Mouse (Mus musculus) thymus, postnatal 4 days (tissue): ENCODE data around the gene Zfp580.
"Not testable (repeated sequence)": the region's sequence is repeated elsewhere in the genome, so short reads cannot be mapped to it uniquely, and the experiment has no call there.

ENCODE experiments used
- DNase-seq: peaks from one replicate; pipeline ENCODE4 v3.0.0; 2021

Gene Zfp580

DNA sequence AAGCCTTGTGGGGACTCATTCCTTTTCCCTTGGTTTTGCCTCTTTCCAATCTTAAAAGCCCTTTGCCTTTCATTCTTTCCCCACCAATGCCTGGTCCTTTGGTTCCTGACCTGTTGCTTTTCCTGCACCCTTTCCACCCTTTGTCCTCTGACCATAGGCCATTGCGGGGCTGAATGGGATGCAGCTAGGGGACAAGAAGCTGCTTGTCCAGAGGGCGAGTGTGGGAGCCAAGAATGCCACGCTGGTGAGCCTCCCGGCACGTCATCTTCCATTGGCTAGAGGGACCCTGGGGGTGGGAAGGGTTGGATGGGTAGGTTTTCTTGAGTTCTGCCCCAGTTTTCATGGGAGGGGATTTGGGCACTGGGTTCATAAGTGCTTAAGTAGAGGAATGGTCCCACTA, 23.6 kb downstream of the Zfp580 start:
- DNase-seq = no peak

DNA sequence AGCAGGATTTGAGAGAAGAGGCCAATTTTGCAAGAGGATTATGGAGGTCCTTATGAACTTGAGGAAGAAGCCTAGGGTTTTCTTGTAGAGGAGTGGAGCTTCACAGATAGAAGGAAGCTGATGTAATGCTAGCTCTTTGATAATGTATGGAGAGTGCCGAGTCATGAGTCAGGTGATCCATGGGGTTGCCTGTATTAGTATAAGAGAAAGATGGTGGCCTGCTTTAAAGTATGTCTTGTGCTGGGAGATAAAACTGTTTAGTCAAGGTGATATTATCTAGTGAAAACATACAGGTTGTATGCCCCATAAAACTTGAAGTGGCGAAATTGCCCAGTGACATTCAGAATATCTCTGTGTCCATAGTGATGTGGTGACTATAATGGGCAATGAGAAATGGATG, 25.6 kb downstream of the Zfp580 start:
- no peak for DNase-seq

DNA sequence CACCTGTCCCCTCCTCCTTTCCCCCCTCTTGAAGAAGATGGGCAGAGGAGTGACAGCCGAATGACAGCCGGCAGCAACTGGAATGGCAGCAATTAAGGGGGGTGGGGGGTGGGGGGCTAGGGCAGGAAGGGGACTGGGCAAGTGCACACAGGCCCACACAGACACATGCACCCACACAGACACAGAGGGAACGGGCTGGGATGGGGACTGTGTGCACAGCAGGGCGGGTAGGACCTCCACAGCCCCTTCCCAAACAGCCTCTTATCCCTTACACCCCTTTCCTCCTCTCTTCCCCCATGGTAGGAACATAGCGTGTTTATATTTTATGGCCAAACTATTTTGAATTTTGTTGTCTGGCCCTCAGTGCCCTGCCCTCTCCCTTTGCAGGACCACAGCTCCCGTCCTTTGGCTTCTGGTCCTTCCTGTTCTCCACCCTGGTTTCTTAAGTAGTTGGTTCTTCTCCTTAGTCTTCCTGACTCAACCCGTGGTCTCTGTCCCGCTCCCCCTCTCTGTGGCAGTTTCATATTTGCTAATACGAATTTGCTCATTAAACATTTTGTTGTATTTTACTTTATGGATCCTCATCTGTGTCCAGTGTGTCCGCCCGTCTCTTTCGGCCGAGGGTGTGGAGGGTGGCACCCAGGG, 28.1 kb downstream of the Zfp580 start:
- not testable (repeated sequence) for DNase-seq

DNA sequence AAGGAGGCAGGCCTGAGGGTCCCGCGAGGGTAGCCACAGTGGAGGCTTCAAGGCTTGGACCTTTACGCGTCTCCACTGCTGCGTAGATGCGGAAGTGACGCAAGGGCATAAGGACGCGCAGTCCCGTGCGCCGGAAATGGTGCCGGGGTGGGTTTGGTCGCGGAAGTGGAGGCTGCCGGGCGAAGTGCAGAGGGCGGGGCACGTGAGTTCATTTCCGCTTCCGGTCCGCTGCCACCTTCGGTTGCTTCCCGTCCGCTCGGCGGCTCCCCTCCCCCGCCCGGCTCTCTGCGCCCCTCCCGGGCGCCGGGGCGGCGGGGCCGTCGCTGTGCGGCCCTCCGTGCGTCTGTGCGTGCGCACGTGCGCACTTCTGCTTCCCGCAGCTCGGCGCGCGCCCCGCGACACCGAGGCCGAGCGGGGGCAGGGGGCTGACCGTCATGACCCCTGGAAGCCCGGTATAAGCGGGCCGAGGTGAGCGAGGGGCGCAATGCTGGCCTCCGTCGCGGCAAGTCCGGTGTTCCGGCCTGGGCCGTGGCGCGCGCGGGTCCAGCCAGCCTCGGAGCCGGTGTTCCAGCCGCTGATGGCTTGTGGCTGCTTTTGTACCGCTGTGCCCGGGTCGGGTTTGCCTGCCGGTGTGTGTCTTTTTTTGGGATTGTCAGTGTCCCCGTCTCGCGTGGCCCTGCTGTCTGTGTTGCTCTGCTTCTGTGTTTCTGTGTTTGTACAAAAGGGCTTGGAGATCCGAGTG, 28.8 kb downstream of the Zfp580 start, which contains the start of gene Epn1:
Gene Epn1, plus strand, starts transcription at position 226 of the 742 bp plus-strand sequence.
- DNase-seq = peak; percentile 97

DNA sequence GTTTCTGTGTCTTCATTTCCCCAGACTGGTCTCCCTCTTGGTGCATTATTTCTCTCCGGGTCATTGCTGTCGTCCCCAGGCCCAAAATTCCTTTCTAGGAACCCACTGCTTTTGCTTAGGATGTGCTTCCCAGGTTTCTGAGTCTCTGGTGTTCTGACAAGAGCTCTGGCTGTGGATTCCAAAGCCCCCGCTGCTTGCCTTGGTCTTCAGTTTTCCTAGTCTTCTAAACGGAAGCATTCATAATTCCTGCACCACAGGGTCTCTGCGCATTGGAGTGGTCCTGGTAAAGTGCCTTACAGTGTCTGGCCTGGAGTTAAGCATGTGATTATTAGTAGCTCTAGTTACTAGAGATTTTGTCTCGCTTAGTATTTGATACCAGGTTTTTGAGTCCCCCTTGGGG, 29.5 kb downstream of the Zfp580 start:
- DNase-seq = no peak

DNA sequence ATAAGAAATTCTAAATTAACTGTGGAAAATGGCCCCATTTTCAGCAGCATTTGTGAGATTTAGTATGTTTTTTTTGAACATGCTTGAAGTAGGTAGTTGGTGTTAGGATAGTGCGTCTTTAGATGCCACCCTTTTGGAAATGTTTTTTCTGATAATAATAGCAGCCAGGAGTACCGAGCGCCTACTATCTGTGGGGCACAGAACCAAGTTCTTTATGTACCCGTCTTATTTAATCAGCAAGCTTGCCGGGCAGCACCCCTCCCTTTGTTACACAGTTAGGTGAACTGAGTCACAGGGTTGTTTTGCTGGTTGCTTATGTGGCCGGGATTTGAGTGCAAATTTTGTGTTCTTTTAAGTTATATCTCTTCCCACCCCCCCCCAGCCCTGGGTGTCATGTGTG, 29.9 kb downstream of the Zfp580 start:
- no peak for DNase-seq

DNA sequence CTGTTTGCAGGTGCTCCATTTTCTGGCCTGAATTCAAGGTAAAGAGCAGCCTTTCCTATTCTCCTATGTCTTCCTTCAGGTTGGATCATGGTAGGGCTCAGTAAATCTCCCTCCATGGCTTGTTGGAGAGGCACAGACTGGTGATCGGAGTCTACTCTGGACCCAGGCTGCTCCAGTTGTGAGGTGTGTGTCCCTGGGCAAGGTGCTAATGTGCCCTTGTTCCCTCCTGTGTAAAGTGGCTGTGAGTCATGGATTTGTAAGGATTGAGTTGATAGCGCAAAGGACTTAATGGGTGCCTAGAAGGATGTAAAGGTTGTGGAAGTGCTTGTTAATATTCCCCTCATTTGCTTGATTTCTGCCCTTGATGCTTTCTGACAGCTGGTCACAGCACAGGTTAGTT, 30.6 kb downstream of the Zfp580 start:
- no peak for DNase-seq

DNA sequence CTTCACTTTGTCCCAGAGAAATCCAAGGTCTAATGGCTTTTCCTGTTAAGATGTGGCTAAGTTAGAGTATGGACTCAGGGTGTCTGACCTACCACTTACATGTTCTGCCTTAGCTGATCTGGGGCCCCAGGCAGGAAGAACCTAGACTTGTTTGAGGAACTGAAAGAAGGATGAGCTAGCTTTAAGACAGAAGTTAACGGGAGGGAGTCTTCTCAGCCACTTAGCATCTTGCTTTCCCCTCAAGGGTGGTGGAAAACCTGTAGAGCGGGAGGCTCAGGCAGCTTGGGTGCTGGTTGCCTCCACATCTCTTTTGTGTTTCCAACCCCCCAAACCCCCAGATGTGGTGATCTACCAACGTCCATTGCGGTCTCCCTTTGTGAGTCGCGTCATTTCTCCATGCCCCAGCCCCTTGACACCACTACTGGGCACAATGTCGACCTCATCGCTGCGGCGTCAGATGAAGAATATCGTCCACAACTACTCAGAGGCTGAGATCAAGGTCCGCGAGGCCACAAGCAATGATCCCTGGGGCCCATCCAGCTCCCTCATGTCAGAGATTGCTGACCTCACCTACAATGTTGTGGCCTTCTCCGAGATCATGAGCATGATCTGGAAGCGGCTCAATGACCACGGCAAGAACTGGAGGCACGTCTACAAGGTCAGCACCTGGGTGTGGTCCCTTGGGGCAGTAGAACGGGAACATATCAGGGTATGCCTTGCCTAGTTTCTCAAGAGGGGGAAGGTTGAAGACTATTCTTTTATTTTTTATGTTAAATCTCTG, 32.2 kb downstream of the Zfp580 start:
- no peak for DNase-seq

DNA sequence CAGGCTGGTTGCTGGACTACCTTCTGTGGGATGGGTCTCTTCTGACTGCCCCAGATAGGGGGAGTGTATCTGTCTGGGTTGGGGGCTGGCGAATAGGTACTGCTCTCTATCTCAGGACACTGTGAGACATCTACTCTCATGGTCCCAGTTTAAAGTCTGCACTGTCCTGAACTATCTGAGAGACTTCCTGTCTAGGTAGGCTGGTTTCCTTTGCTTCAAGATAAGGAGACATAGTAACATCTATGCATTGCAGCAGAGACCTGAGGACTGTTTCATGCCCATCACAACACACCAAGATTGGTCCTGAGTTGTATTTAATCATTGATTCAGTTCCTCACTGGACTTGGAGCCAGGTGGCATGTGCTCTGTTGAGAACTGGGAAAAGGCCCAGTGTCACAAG, 34.2 kb downstream of the Zfp580 start:
- DNase-seq = no peak

DNA sequence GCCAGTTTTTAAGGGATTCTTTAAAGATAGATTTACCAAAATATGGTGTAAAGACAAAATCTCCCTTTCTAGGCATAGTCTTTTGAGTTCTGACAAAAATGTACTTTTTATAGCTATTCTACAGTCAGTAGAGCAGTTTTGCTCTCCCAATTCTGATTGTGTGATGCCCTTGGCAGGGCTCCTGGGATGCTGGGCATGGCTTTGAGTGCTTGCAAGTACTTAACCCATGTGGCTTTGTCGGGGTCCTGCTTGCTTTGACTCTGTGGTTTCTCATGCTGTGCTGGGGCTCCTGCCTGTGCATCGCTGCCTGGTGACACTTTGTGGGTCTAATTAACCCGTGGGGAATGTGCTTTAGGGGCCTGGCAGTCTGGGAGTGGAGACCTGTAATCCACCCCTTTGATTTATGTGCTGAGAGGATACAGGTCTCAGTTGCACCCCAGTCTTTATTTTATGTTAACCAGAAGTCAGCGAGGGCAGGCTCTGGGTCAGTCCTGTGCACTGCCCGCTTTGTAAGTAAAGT, 35.6 kb downstream of the Zfp580 start:
- no peak for DNase-seq

DNA sequence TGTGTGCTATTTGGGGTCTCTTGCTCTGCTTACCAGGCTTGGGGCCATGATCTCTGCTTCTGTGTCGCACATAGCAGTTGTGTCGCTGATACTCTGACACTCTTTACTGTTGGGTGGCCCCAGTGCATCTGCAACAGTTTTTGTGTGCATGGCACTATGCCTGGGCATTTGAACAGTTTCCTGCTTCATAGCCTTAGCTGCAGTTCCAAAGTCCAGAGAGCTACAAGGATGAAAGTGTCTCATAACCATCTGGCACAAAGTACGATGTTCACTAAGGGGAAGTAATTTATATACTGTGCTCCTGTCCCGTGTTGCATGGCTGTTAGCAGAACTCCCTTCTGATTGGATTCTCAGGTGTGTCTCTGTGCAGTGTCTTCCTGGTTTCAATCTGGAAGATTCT, 36.5 kb downstream of the Zfp580 start:
- no peak for DNase-seq

DNA sequence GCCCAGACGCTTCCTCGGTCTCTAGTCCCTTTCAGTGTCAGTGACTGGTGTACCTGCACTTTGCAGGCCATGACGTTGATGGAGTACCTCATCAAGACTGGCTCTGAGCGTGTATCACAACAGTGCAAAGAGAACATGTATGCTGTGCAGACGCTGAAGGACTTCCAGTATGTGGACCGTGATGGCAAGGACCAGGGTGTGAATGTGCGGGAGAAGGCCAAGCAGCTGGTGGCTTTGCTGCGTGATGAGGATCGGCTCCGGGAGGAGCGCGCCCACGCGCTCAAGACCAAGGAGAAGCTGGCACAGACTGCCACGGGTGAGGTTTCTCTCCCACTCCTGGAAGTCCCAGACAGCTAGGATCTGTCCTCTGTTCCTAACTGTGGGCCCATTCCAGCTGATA, 38.5 kb downstream of the Zfp580 start:
- DNase-seq = no peak

DNA sequence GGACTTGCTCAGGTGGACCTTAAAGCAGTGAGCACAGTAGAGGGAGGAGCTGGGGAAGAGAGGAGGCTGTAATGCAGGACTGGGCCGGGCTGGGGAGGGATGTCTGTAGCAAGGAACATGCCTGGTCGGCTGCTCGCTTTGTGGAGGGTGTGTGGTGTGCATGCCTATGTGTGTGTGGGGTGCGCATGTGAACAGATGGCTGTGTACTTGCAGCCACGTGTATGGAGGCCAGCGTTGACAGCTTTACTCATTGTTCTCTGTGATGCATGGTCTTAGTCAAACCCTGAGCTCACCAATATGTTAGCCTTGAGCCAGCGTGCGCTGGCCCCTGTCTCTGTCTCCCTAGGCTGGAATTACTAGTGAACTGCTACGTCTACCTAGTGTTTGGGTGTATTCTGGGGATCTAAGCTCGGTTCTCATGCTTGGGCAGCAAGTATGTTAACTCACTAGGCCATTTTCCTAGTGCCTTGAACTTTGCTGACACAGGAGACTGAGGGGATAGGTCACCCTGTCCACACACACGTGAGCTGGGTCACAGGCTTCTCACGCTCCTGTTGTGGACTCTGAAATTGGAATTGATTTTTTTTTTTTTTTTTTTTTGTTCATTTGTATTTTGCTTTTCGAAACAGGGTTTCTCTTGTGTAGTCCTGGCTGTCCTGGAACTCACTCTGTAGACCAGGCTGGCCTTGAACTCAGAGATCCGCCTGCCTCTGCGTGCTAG, 39.8 kb downstream of the Zfp580 start:
- DNase-seq = no peak

DNA sequence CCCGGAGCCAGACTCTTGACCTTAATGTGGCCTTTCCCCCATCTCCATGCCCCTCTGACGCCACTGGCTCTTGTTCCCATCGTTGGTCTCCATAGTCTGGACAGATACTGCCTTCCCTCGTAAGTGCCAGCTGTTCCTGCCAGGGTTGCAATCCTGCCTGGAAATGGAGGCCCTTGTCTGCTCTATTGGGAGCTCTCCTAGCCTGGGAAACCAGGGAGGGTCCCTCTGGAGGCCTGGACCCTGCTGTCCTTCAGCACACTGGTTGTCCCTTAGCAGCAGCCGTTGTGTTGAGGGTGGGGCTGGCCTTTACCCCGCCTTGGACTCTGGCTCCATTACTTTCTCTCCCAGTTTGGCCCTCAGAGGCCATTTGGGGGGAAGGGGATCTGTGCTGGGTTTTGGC, 41.0 kb downstream of the Zfp580 start:
- DNase-seq = no peak

DNA sequence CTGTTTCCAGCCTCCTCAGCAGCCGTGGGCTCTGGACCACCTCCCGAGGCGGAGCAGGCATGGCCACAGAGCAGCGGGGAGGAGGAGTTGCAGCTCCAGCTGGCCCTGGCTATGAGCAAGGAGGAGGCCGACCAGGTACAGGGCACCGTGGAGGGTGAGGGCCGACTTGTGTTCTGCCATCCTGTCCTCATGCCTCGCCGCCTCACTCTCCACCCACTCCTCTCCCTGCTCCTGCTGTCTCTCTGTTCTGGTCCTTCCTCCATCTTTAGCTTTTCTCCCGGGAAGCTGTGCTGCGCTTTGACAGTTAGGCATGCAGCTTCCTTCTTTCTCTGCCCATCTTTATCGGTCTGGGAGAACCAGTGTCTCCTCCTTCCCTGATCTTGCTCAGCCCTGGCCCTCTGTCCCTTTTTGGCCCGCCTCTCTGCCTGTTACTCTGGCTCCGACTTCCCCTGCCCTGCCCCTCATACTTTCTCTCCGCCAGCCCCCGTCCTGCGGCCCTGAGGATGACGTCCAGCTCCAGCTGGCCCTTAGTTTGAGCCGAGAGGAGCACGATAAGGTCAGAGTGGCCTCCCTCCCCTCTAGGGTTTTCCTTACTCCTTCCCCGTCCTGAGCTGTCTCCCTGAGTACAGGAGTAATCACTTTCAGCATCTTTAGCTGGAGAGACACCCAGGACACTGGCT, 41.6 kb downstream of the Zfp580 start:
- no peak for DNase-seq

DNA sequence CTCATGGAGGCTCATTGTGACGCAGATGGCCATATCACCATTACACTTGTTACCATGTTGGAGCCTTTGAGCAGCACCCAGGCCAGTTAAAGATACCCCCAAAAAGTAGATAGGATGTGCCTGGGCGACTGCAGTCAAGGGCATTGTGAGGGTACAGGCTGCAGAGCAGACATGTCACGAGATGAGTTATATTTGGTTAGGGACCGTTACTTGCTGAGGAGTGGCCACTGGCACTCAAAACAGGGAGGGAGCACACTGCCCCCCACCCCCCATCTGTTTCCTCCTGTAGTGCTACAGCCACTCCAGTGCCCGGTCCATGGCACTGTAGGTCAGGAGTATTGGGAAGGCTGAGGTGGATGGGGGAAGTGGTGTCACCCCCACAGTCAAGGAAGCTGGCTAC, 47.4 kb downstream of the Zfp580 start:
- no peak for DNase-seq

DNA sequence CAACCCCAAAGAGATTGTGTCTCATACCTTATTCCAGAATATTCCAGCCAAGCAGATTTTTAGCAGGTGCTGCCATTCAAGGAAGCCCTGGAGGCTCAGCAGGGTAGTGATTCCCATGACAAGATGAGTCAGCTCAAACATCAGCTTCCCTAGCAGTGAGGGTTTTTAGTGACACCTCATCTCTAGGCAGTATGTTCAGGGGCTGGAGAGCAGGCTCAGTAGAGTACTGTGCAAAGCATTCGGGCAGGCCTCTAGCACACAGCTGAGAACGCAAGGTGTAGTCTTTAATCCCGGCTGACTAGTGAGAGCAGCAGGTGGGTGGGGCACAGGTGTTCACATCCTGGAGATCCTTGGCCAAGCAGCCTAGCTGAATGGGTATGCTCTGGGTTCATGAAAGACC, 48.5 kb downstream of the Zfp580 start:
- DNase-seq = no peak

DNA sequence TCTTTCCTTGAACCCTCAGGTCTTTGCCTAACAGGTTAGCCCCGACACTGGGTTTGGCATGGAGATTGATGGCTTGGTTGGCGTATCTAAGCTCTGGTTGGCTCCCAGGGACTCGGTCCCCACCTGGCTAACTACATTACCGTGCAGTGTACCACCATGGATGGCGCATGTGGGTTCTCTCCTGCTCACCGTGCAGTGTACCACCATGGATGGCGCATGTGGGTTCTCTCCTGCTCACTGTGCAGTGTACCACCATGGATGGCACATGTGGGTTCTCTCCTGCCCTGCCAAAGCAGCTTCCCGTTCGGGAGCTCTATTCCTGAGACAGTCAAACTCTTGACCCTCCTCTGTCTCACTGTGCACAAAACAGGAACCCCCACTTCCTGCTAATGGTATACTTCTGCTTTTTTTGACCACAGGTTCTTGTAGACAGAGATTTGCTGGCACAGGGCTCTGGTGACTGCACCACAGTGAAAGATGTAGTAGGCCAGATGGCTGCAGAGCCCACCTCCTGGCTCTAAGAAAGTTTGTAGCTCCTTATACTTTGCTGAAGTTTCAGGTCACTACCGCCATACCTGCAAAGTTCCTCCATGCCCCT, 49.8 kb downstream of the Zfp580 start:
- DNase-seq = no peak

DNA sequence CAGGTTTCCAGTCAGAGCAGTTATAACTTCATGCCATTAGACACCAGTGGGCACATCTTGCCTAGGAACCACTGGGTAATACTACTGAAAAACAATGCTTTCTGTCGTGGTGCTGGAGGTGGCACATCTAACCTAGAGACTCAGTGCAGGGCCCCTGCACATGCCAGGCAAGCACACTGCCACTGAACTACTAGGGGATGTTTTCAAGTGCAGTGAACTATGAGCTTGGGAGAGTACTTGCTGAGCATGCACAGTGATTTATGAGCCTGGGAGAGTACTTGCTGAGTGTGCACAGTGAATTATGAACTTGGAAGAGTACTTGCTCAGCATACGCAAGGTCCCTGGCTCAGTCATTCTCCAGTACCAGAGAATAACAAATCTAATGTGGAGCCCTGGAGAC, 51.2 kb downstream of the Zfp580 start:
- DNase-seq = no peak
